Mouse (Mus musculus): ENCODE measurements around the gene H2-Eb2.
A peak's percentile ranks its signal among the peaks of the same experiment; 100 is the strongest.

H2-Eb2 gene

GRCm38 (mm10) chr17:34362954-34363546 lies 37.6 kb downstream of the H2-Eb2 start:
- no peak for DNase-seq (ENCODE audit: extremely low spot score)

- no peak for DNase-seq (ENCODE audit: extremely low spot score)
Observed at GRCm38 (mm10) chr17:34363676-34364310, 38.3 kb downstream of the H2-Eb2 start.

GRCm38 (mm10) chr17:34365031-34365430 lies 39.6 kb downstream of the H2-Eb2 start:
- DNase-seq (ENCODE audit: extremely low spot score), result no peak

- DNase-seq (ENCODE audit: extremely low spot score), result no peak
Observed at GRCm38 (mm10) chr17:34370563-34370962, 45.1 kb downstream of the H2-Eb2 start.

GRCm38 (mm10) chr17:34373055-34373709 lies 47.7 kb downstream of the H2-Eb2 start:
- no peak for DNase-seq (ENCODE audit: extremely low spot score)

- DNase-seq (ENCODE audit: extremely low spot score), result no peak
Observed at GRCm38 (mm10) chr17:34376847-34377246, 51.4 kb downstream of the H2-Eb2 start, which contains the start of gene Btnl1. Gene Btnl1 (plus strand): TSS chr17:34377132.

- no peak for DNase-seq (ENCODE audit: extremely low spot score)
Observed at GRCm38 (mm10) chr17:34377450-34378209, 52.2 kb downstream of the H2-Eb2 start.

GRCm38 (mm10) chr17:34378716-34379115 lies 53.3 kb downstream of the H2-Eb2 start:
- DNase-seq (ENCODE audit: extremely low spot score), result no peak

GRCm38 (mm10) chr17:34379451-34379850 lies 54.0 kb downstream of the H2-Eb2 start:
- no peak for DNase-seq (ENCODE audit: extremely low spot score)

GRCm38 (mm10) chr17:34381876-34382275 lies 56.4 kb downstream of the H2-Eb2 start:
- no peak for DNase-seq (ENCODE audit: extremely low spot score)

GRCm38 (mm10) chr17:34383212-34383611 lies 57.7 kb downstream of the H2-Eb2 start:
- DNase-seq (ENCODE audit: extremely low spot score), result peak; percentile 8

- DNase-seq (ENCODE audit: extremely low spot score), result no peak
Observed at GRCm38 (mm10) chr17:34384699-34385098, 59.2 kb downstream of the H2-Eb2 start.

GRCm38 (mm10) chr17:34386656-34387055 lies 61.2 kb downstream of the H2-Eb2 start:
- DNase-seq (ENCODE audit: extremely low spot score), result no peak

- DNase-seq (ENCODE audit: extremely low spot score), result peak; percentile 19
Observed at GRCm38 (mm10) chr17:34388513-34388912, 63.0 kb downstream of the H2-Eb2 start.
